ENCODE assay signal across 9 mouse cellular contexts in genomic region chr9:59486076-59486518, GRCm38 (mm10). TPM values are rescaled to one million over a fixed set of nuclear protein-coding genes. Genes with fewer than 3 reads are reported as not detected.
DNase-seq lines count a peak whose midpoint lies in the region; ATAC-seq and TF ChIP-seq lines count a peak whose summit lies in the region.
"Had no signal": no experiment of that assay in that cellular context is flagged by ENCODE, and none has a peak within 500 bp of the region (broad histone marks: within the 10 kb centered on the region; RNA-seq: fewer than 3 reads in every experiment).

No protein-coding gene starts in this region.

- peak overlapping the region; percentile 83 for H3K4me2 ChIP-seq in kidney, embryonic 15.5 days
- H3K4me2 ChIP-seq in embryonic facial prominence, embryonic 13.5 days = peak overlapping the region; percentile 88

- in situ Hi-C loops in ES-E14 (cut with MboI; ENCODE audit: low sequenced_read_pairs in 2 of 2, unreplicated experiment in 2 of 2) = no loop called here

- peak overlapping the region; percentile 99 for H3K27ac ChIP-seq in kidney, embryonic 15.5 days
- peak overlapping the region; percentile 87 for H3K27ac ChIP-seq in ES-E14 (ENCODE audit: insufficient read depth, low read depth, low read length, poor library complexity, severe bottlenecking)
- peak overlapping the region; percentile 99 for H3K27ac ChIP-seq in embryonic facial prominence, embryonic 13.5 days
- H3K27ac ChIP-seq in limb, embryonic 10.5 days = peak overlapping the region; percentile 100

- H3K4me1 ChIP-seq in kidney, embryonic 15.5 days = peaks cover 18% of the 10 kb centered on the region
- peaks cover 0 to 3% of the 10 kb centered on the region in 2 experiments; a peak in 2 of 4 replicates for H3K4me1 ChIP-seq in ES-E14 (ENCODE audit: control insufficient read depth in 2 of 2, insufficient read depth in 2 of 2, low read length in 2 of 2, poor library complexity in 1 of 2)
- H3K4me1 ChIP-seq in embryonic facial prominence, embryonic 13.5 days = peaks cover 9% of the 10 kb centered on the region
- H3K4me1 ChIP-seq in limb, embryonic 10.5 days = peaks cover 15% of the 10 kb centered on the region

- H3K9ac ChIP-seq in kidney, embryonic 15.5 days = peak overlapping the region; percentile 82
- peak overlapping the region; percentile 94 for H3K9ac ChIP-seq in ES-E14 (ENCODE audit: insufficient read depth, low read depth, low read length, poor library complexity, severe bottlenecking)
- peak overlapping the region; percentile 100 for H3K9ac ChIP-seq in embryonic facial prominence, embryonic 13.5 days

- H3K27me3 ChIP-seq in kidney, embryonic 15.5 days = no peaks in the 10 kb centered on the region
- H3K27me3 ChIP-seq in embryonic facial prominence, embryonic 13.5 days = no peaks in the 10 kb centered on the region
- no peaks in the 10 kb centered on the region for H3K27me3 ChIP-seq in limb, embryonic 10.5 days (ENCODE audit: low read depth, poor library complexity, severe bottlenecking)

- no peak for DNase-seq in kidney, adult 8-10 months
- no peak for DNase-seq in ES-E14 (ENCODE audit: low read depth, low spot score)
- no peak for DNase-seq in limb, embryonic 10.5 days (ENCODE audit: low spot score)
- DNase-seq in retina, embryonic 14.5 days (ENCODE audit: low spot score) = no peak
- DNase-seq in ovary, postnatal 10 days (ENCODE audit: low spot score) = no peak

- H3K4me3 ChIP-seq in kidney, embryonic 15.5 days (replicated peaks) = peak overlapping the region; percentile 81
- H3K4me3 ChIP-seq in ES-E14 (ENCODE audit: insufficient read depth in 1 of 2, low read depth in 1 of 2, low read length in 2 of 2, poor library complexity in 1 of 2, severe bottlenecking in 1 of 2) = peak overlapping the region; percentile 79 to 93
- peak overlapping the region; percentile 99 for H3K4me3 ChIP-seq in embryonic facial prominence, embryonic 13.5 days
- peak overlapping the region; percentile 100 for H3K4me3 ChIP-seq in limb, embryonic 10.5 days

- WGBS in kidney, embryonic 15.5 days = 0% methylated on average over 62 of the region's 71 CpGs
- under 1% methylated on average over 64 of the region's 71 CpGs for WGBS in embryonic facial prominence, embryonic 13.5 days
- WGBS in limb, embryonic 10.5 days = under 1% methylated on average over 71 of the region's 71 CpGs

- peak; percentile 80 for ATAC-seq in kidney, embryonic 15.5 days (replicated peaks; ENCODE audit: low FRiP score)
- ATAC-seq in embryonic facial prominence, embryonic 13.5 days (ENCODE audit: insufficient number of reproducible peaks, insufficient read depth, low FRiP score, low TSS enrichment, low read depth) = peak; percentile 67
- peak; percentile 30; the same call in 1 of the 2 replicates for ATAC-seq in monocyte, adult 5-6 weeks (replicated peaks; ENCODE audit: insufficient number of reproducible peaks, low FRiP score, low TSS enrichment, poor library complexity, severe bottlenecking)

- H3K9me3 ChIP-seq in kidney, embryonic 15.5 days (replicated peaks) = no peaks in the 10 kb centered on the region
- no peaks in the 10 kb centered on the region for H3K9me3 ChIP-seq in ES-E14 (ENCODE audit: control insufficient read depth, insufficient read depth, low read depth, low read length)
- no peaks in the 10 kb centered on the region for H3K9me3 ChIP-seq in embryonic facial prominence, embryonic 13.5 days
- H3K9me3 ChIP-seq in limb, embryonic 10.5 days (replicated peaks) = no peaks in the 10 kb centered on the region

- H3K36me3 ChIP-seq in kidney, embryonic 15.5 days = peaks cover 3% of the 10 kb centered on the region; the same call in 1 of the 2 replicates
- no peaks in the 10 kb centered on the region for H3K36me3 ChIP-seq in ES-E14 (ENCODE audit: control insufficient read depth, insufficient read depth, low read length, poor library complexity, severe bottlenecking)
- H3K36me3 ChIP-seq in embryonic facial prominence, embryonic 13.5 days = no peaks in the 10 kb centered on the region
- peaks cover 8% of the 10 kb centered on the region for H3K36me3 ChIP-seq in limb, embryonic 10.5 days

TF ChIP-seq in ES-E14, 5 proteins besides CTCF, POLR2A, EP300 and RAD21:
- TF ChIP-seq ZC3H11A (IDR thresholded peaks at IDR 0.05; ENCODE audit: borderline replicate concordance, low read depth, low read length) (no peak), MAFK (IDR thresholded peaks at IDR 0.05; ENCODE audit: insufficient read depth, low read depth, low read length) (no peak), ZNF384 (IDR thresholded peaks at IDR 0.05; ENCODE audit: low read depth, low read length) (no peak), HCFC1 (IDR thresholded peaks at IDR 0.05; ENCODE audit: borderline replicate concordance, insufficient read depth, low read length) (no peak)

RNA-seq across cellular contexts. Expression of gene Arih1, which starts 0.3 kb away (rescaled TPM):
- polyA plus RNA-seq in kidney, embryonic 15.5 days (2015; fragmentation: Nextera tagmentation; extraction: Ambion mirVana) = 16.3 and 18.4 TPM in 2 replicates
- 75.5 and 84.6 TPM in 2 replicates for total RNA-seq in ES-E14 (2012; rRNA removed)
- 21.7 and 22.8 TPM in 2 replicates for polyA plus RNA-seq in embryonic facial prominence, embryonic 13.5 days (2015; fragmentation: Nextera tagmentation; extraction: Ambion mirVana)
- polyA plus RNA-seq in limb, embryonic 10.5 days (2016; fragmentation: Nextera tagmentation; extraction: Ambion mirVana) = 17.4 and 22.1 TPM in 2 replicates
- 109 to 145 TPM (median 136 TPM) in 3 replicates for total RNA-seq in monocyte, adult 5-6 weeks (2017)

RNA-seq across cellular contexts. Expression of gene Hexa, which starts 53.2 kb away (rescaled TPM):
- 58.9 and 67.1 TPM in 2 replicates for polyA plus RNA-seq in kidney, embryonic 15.5 days (2015; fragmentation: Nextera tagmentation; extraction: Ambion mirVana)
- 45.0 and 63.6 TPM in 2 replicates for total RNA-seq in ES-E14 (2012; rRNA removed)
- 65.4 and 75.2 TPM in 2 replicates for polyA plus RNA-seq in embryonic facial prominence, embryonic 13.5 days (2015; fragmentation: Nextera tagmentation; extraction: Ambion mirVana)
- polyA plus RNA-seq in limb, embryonic 10.5 days (2016; fragmentation: Nextera tagmentation; extraction: Ambion mirVana) = 38.9 and 46.1 TPM in 2 replicates
- 97.3 to 114 TPM (median 107 TPM) in 3 replicates for total RNA-seq in monocyte, adult 5-6 weeks (2017)

RNA-seq across cellular contexts. Expression of gene Tmem202, which starts 53.5 kb away (rescaled TPM):
- 0.26 TPM in 1 of 2 replicates, not detected in the other for polyA plus RNA-seq in kidney, embryonic 15.5 days (2015; fragmentation: Nextera tagmentation; extraction: Ambion mirVana)
- total RNA-seq in ES-E14 (2012; rRNA removed) = 0.74 TPM in 1 of 2 replicates, not detected in the other
- not detected in 2 replicates for polyA plus RNA-seq in embryonic facial prominence, embryonic 13.5 days (2015; fragmentation: Nextera tagmentation; extraction: Ambion mirVana)
- not detected in 2 replicates for polyA plus RNA-seq in limb, embryonic 10.5 days (2016; fragmentation: Nextera tagmentation; extraction: Ambion mirVana)
- total RNA-seq in monocyte, adult 5-6 weeks (2017) = 0.39 TPM in 1 of 3 replicates, not detected in the others
- total RNA-seq: common myeloid progenitor, adult 5-6 weeks had no signal

Comparison
In these comparisons a context has a peak if more than half of its experiments do, and no peak if none do; other contexts are left out.
1. ATAC-seq: peak in every context shown above with its lines; median percentile 80 in kidney, embryonic 15.5 days; 67 in embryonic facial prominence, embryonic 13.5 days; 30 in monocyte, adult 5-6 weeks.